Mouse (Mus musculus): ENCODE results near the gene Pomc. TPM values are rescaled to one million over a fixed set of nuclear protein-coding genes. Genes with fewer than 3 reads are reported as not detected.

Gene Pomc
- polyA plus RNA-seq, 1 experiment from 2014 or later: 3.2 TPM

DNA sequence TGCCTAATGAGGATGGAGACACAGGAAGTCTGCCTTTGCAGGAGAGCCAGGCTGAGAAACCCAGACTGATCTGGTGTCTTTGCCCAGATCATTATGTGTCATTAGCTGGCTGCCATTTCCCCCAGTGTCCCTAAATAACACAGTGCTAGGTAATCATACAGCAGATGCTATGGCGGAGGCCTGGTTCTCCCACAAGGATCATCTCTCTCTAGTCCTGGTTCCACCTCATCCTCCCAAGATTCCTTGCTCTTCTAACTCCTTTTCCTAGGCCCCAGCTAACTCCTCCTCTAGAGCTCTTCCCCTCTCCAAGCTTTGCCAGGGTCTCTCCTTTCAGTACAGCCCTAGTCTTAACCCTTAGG is 26.2 kb downstream of the Pomc start:
- peak overlapping the region; percentile 87 for H3K4me2 ChIP-seq (replicated peaks)
- H3K4me1 ChIP-seq: peaks cover 14% of the 10 kb centered on the region
- ATAC-seq (ENCODE audit: low FRiP score, low read depth): peak; percentile 16; the same call in 1 of the 2 replicates
- H3K36me3 ChIP-seq: peaks cover 24% of the 10 kb centered on the region
- 67% methylated on average over 1 of the region's 1 CpGs for WGBS
- no peaks in the 10 kb centered on the region for H3K9me3 ChIP-seq
- H3K4me3 ChIP-seq: peak overlapping the region; percentile 51
- peaks cover 9% of the 10 kb centered on the region; the same call in 1 of the 2 replicates for H3K27me3 ChIP-seq
- no peak overlapping the region for H3K27ac ChIP-seq
- H3K9ac ChIP-seq: peak overlapping the region; percentile 63

GRCm38 (mm10) chr12:3981350-3982131 is 26.8 kb downstream of the Pomc start:
- Histone ChIP-seq H3K9ac (peak overlapping the region; percentile 63), H3K27me3 (peaks cover 9% of the 10 kb centered on the region; the same call in 1 of the 2 replicates), H3K4me3 (peak overlapping the region; percentile 51), H3K4me2 (replicated peaks) (peak overlapping the region; percentile 87), H3K9me3 (no peaks in the 10 kb centered on the region), H3K4me1 (peaks cover 14% of the 10 kb centered on the region), H3K27ac (no peak overlapping the region), H3K36me3 (peaks cover 18% of the 10 kb centered on the region)
- peak; percentile 96 for ATAC-seq (ENCODE audit: low FRiP score, low read depth)
- WGBS: under 1% methylated on average over 41 of the region's 41 CpGs

DNA sequence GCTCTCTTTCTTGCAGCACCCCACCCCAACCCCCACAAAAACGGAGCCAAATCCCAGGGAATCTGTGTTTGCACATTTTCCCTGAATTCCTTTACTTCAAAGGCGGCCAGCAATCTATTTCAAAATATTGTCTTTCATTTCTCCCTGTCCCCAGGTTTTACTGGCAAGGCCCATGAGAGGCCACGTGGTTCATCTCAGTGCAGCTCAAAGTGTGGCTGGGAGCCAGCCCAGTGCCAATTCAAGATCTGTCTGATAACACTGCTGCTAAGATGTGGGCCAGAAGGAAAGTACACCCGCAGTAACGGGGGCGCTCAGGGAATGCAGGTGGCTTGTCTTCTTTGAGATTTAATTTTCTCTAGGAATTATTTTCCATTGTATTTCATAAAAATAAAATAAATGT is 27.5 kb downstream of the Pomc start:
- WGBS: 20% methylated on average over 6 of the region's 6 CpGs
- Histone ChIP-seq H3K4me2 (replicated peaks) (peak overlapping the region; percentile 87), H3K9ac (peak overlapping the region; percentile 63), H3K9me3 (no peaks in the 10 kb centered on the region), H3K27ac (no peak overlapping the region), H3K4me3 (peak overlapping the region; percentile 51), H3K4me1 (peaks cover 14% of the 10 kb centered on the region), H3K36me3 (peaks cover 11% of the 10 kb centered on the region), H3K27me3 (peaks cover 9% of the 10 kb centered on the region; the same call in 1 of the 2 replicates)
- ATAC-seq (ENCODE audit: low FRiP score, low read depth): no peak

DNA sequence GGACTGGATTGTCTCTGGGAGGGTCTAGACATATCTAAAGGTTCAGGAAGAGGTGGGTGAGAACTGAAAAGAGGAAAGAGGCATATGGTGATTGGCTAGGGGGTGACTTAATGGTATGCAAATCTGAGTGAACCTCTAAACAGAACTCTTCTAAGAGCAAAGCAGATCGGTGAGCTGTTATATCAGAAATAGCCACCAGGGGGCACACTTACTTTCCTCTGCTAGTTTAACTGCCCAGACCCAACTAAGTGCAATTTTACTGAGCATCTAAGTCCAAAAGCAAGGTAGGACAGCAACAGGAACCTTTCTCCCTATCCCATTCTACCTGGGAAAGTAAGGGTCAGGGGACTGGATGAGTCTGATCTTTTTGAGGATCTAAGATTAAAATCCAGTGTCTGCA is 29.0 kb downstream of the Pomc start:
- Histone ChIP-seq H3K36me3 (peaks cover 1% of the 10 kb centered on the region; the same call in 1 of the 2 replicates), H3K27ac (no peak overlapping the region), H3K4me1 (peaks cover 14% of the 10 kb centered on the region), H3K9ac (no peak overlapping the region), H3K27me3 (peaks cover 9% of the 10 kb centered on the region; the same call in 1 of the 2 replicates), H3K4me3 (no peak overlapping the region), H3K4me2 (replicated peaks) (no peak overlapping the region), H3K9me3 (no peaks in the 10 kb centered on the region)
- WGBS: 0% methylated on average over 1 of the region's 1 CpGs
- ATAC-seq (ENCODE audit: low FRiP score, low read depth): no peak

- WGBS: 72% methylated on average over 9 of the region's 9 CpGs
- no peak overlapping the region for H3K27ac ChIP-seq
- H3K4me2 ChIP-seq (replicated peaks): no peak overlapping the region
- H3K36me3 ChIP-seq: no peaks in the 10 kb centered on the region
- no peak overlapping the region for H3K9ac ChIP-seq
- no peak for ATAC-seq (ENCODE audit: low FRiP score, low read depth)
- H3K27me3 ChIP-seq: peaks cover 9% of the 10 kb centered on the region; the same call in 1 of the 2 replicates
- no peak overlapping the region for H3K4me3 ChIP-seq
- H3K9me3 ChIP-seq: no peaks in the 10 kb centered on the region
- peaks cover 14% of the 10 kb centered on the region for H3K4me1 ChIP-seq
These were observed 29.7 kb downstream of the Pomc start for GRCm38 (mm10) chr12:3984446-3984845.

DNA sequence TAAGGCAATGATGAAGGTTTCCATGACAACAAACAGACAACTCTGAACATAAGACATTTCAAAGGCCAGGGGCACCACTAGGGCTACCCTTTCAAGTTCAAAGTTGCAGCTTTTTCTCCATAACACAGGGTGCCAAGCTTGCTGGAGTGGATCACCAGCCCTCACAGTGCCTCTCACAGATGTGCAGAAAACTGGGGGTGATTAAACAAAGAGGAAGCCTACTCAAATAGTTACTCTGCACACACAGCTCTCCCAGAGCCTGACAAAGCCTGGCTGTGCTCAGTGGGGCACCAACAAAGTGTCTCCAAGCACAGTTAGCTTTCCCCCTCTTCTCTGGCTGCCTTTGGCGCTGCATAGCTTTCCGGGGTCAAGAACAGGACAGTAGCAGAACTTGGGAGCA is 35.2 kb downstream of the Pomc start:
- Histone ChIP-seq H3K9me3 (no peaks in the 10 kb centered on the region), H3K27me3 (no peaks in the 10 kb centered on the region), H3K27ac (no peak overlapping the region), H3K9ac (no peak overlapping the region), H3K4me2 (replicated peaks) (no peak overlapping the region), H3K36me3 (peaks cover 9% of the 10 kb centered on the region), H3K4me1 (no peaks in the 10 kb centered on the region), H3K4me3 (no peak overlapping the region)
- WGBS: 62% methylated on average over 2 of the region's 2 CpGs
- ATAC-seq (ENCODE audit: low FRiP score, low read depth): no peak

DNA sequence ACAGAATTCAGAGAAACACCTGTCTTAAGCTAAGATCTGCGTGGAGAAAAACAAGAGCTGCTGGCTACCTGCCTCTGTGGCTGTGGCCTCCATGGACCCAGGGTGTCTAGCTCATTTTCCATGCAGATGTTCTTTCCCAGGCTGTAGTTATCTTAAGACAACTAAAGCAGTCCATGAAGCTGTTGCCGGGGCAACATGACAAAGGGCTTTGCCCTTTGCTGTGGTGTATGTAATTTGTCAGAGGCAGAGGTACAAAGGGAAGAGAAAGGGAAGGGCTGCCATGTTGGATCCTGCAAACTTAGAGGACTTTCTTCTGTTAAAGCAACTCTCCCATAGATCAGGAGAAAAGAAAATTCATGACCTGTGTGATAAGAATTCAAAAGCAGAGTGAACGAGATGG is 36.3 kb downstream of the Pomc start:
- no peak overlapping the region for H3K4me2 ChIP-seq (replicated peaks)
- no peak overlapping the region for H3K4me3 ChIP-seq
- H3K36me3 ChIP-seq: peaks cover 9% of the 10 kb centered on the region
- no peak overlapping the region for H3K9ac ChIP-seq
- no peaks in the 10 kb centered on the region for H3K4me1 ChIP-seq
- no peak for ATAC-seq (ENCODE audit: low FRiP score, low read depth)
- WGBS: 91% methylated on average over 3 of the region's 3 CpGs
- no peaks in the 10 kb centered on the region for H3K9me3 ChIP-seq
- H3K27me3 ChIP-seq: no peaks in the 10 kb centered on the region
- H3K27ac ChIP-seq: no peak overlapping the region

- Histone ChIP-seq H3K27ac (no peak overlapping the region), H3K9ac (no peak overlapping the region), H3K36me3 (peaks cover 3% of the 10 kb centered on the region; the same call in 1 of the 2 replicates), H3K27me3 (no peaks in the 10 kb centered on the region), H3K9me3 (no peaks in the 10 kb centered on the region), H3K4me2 (replicated peaks) (no peak overlapping the region), H3K4me3 (no peak overlapping the region), H3K4me1 (no peaks in the 10 kb centered on the region)
- 85% methylated on average over 9 of the region's 9 CpGs for WGBS
- ATAC-seq (ENCODE audit: low FRiP score, low read depth): no peak
These were observed 42.0 kb downstream of the Pomc start for GRCm38 (mm10) chr12:3996749-3997148.

- no peaks in the 10 kb centered on the region for H3K9me3 ChIP-seq
- 93% methylated on average over 5 of the region's 5 CpGs for WGBS
- no peaks in the 10 kb centered on the region for H3K27me3 ChIP-seq
- no peak overlapping the region for H3K9ac ChIP-seq
- no peaks in the 10 kb centered on the region for H3K4me1 ChIP-seq
- ATAC-seq (ENCODE audit: low FRiP score, low read depth): no peak
- H3K4me2 ChIP-seq (replicated peaks): no peak overlapping the region
- H3K27ac ChIP-seq: no peak overlapping the region
- no peak overlapping the region for H3K4me3 ChIP-seq
- H3K36me3 ChIP-seq: no peaks in the 10 kb centered on the region; the same call in 1 of the 2 replicates
These were observed 45.7 kb downstream of the Pomc start for GRCm38 (mm10) chr12:4000406-4000805.

DNA sequence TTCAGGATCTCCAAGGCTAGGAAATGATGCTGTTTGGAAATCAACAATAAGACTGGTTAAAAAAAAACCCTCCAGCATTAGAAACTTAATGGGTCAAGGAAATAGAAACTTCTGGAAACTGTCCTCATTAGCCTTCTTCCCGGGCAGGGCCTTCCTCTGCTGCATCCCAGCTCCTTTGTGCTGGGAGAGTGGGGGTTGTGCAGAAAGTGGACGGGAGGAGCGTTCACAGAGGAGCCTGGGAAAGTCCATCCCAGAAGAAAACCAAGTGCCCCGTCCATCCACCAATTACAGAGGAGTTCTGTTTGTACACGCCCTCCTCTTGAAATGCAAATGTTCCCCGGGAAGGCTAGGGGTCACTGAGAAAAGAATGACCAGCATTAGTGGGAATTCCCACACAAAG is 49.9 kb downstream of the Pomc start:
- Histone ChIP-seq H3K4me2 (replicated peaks) (no peak overlapping the region), H3K9ac (no peak overlapping the region), H3K27me3 (no peaks in the 10 kb centered on the region), H3K4me3 (no peak overlapping the region), H3K27ac (no peak overlapping the region), H3K9me3 (no peaks in the 10 kb centered on the region), H3K36me3 (no peaks in the 10 kb centered on the region), H3K4me1 (peaks cover 15% of the 10 kb centered on the region)
- no peak for ATAC-seq (ENCODE audit: low FRiP score, low read depth)
- whole genome bisulfite sequencing: 29% methylated on average over 6 of the region's 6 CpGs

DNA sequence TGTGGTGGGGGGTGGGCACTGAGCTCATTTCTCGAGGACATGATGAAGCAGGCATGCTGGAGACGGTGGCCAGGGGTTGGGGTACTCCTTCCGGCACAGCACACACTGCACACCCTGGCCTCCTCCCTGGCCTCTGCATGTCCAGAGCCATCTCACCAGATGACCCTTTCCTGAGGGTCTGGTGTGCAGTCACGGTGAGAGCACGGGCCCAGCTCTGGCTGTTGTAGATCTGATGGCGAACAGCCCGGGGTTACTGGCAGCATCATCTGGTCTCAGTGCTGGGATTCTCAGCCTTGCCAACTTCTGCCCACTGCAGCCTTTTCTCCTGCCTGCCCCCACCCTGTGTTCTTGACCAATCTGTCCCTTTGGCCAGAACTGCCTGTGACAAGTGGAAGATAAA is 51.3 kb downstream of the Pomc start:
- Histone ChIP-seq H3K36me3 (no peaks in the 10 kb centered on the region), H3K9me3 (no peaks in the 10 kb centered on the region), H3K27ac (no peak overlapping the region), H3K9ac (no peak overlapping the region), H3K4me2 (replicated peaks) (no peak overlapping the region), H3K27me3 (no peaks in the 10 kb centered on the region), H3K4me1 (peaks cover 15% of the 10 kb centered on the region), H3K4me3 (no peak overlapping the region)
- WGBS: 83% methylated on average over 7 of the region's 7 CpGs
- no peak for ATAC-seq (ENCODE audit: low FRiP score, low read depth)

GRCm38 (mm10) chr12:4007181-4007580 is 52.4 kb downstream of the Pomc start:
- WGBS: 47% methylated on average over 4 of the region's 4 CpGs
- H3K36me3 ChIP-seq: no peaks in the 10 kb centered on the region
- no peaks in the 10 kb centered on the region for H3K9me3 ChIP-seq
- no peak overlapping the region for H3K9ac ChIP-seq
- H3K27me3 ChIP-seq: no peaks in the 10 kb centered on the region
- ATAC-seq (ENCODE audit: low FRiP score, low read depth): no peak
- no peak overlapping the region for H3K27ac ChIP-seq
- no peak overlapping the region for H3K4me3 ChIP-seq
- H3K4me1 ChIP-seq: peaks cover 15% of the 10 kb centered on the region
- H3K4me2 ChIP-seq (replicated peaks): no peak overlapping the region

- Histone ChIP-seq H3K27ac (no peak overlapping the region), H3K4me2 (replicated peaks) (no peak overlapping the region), H3K9me3 (no peaks in the 10 kb centered on the region), H3K27me3 (no peaks in the 10 kb centered on the region), H3K36me3 (no peaks in the 10 kb centered on the region), H3K4me1 (peaks cover 15% of the 10 kb centered on the region), H3K9ac (no peak overlapping the region), H3K4me3 (no peak overlapping the region)
- ATAC-seq (ENCODE audit: low FRiP score, low read depth): no peak
- WGBS: 55% methylated on average over 4 of the region's 4 CpGs
These were observed 53.0 kb downstream of the Pomc start for GRCm38 (mm10) chr12:4007766-4008165.
